Mouse (Mus musculus): ENCODE measurements around the gene Slc25a41.

DNA sequence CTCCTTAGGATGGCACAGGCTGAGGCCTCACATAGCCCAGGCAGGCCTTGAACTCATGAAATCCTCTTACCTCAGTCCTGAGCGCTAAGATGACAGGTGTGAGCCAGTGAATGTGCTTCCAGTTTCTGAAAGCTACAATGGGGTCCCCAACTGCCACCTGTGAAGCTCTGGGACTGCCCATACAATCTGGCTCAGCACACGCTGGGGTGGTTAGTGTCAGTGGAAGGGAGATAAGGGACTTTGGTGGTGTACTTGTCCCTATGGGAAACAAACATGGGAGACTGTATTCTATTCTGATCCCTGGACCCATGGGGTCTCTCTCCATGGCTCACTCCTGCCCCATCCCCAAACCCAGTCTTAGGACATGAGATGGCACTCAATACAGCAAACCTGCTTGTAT is 21.8 kb downstream of the Slc25a41 start:
- TF ChIP-seq CTCF (conservative IDR thresholded peaks at IDR 0.05; ENCODE audit: low read length) (no peak), NANOG (IDR thresholded peaks at IDR 0.05; ENCODE audit: borderline replicate concordance, low read length) (no peak), POU5F1 (IDR thresholded peaks at IDR 0.05; ENCODE audit: borderline replicate concordance, low read length) (no peak)
